Mouse (Mus musculus) MEL (cell line): ENCODE measurements around the gene Ccdc92b. TPM values are rescaled to one million over a fixed set of nuclear protein-coding genes. Genes with fewer than 3 reads are reported as not detected.

Experiments
- DNase-seq: peaks from one replicate; pipeline ENCODE4 v3.0.0; 2011; ENCODE audit warnings: low read depth, low spot score
- H3K27ac ChIP-seq: 2 replicates; pipeline ENCODE4 v1.5.1; 2012; ENCODE audit warnings: low read depth, mild to moderate bottlenecking, control low read depth, low read length, moderate library complexity; ENCODE audit not compliant: control insufficient read depth
- H3K27me3 ChIP-seq, 2 experiments: fragments of 150-350 bp in 1 of 2; sonication (generic) in 1 of 2; 2 replicates each; pipeline ENCODE4 v1.6.1; 2012; ENCODE audit warnings: low read length in 2 of 2, mild to moderate bottlenecking in 2 of 2, improper control_type of control experiment in 1 of 2, moderate library complexity in 1 of 2; ENCODE audit not compliant: insufficient read depth in 2 of 2, control insufficient read depth in 1 of 2
- H3K36me3 ChIP-seq, 2 experiments: 2 replicates each; pipeline ENCODE4 v1.6.1; 2012 to 2014; ENCODE audit warnings: low read length in 2 of 2, improper control_type of control experiment in 1 of 2, inconsistent platforms in 1 of 2, mild to moderate bottlenecking in 1 of 2; ENCODE audit not compliant: insufficient read depth in 2 of 2, control insufficient read depth in 1 of 2
- H3K4me1 ChIP-seq, 2 experiments: fragments of 150-350 bp in 1 of 2; sonication (generic) in 1 of 2; 2 replicates each; pipeline ENCODE4 v1.6.1; 2012; ENCODE audit warnings: low read length in 2 of 2, improper control_type of control experiment in 1 of 2, mild to moderate bottlenecking in 1 of 2; ENCODE audit not compliant: insufficient read depth in 2 of 2, control insufficient read depth in 1 of 2
- H3K4me3 ChIP-seq, 2 experiments: fragments of 150-350 bp in 1 of 2; sonication (generic) in 1 of 2; 2 replicates each; pipeline ENCODE4 v1.5.1; 2012; ENCODE audit warnings: low read depth in 2 of 2, low read length in 2 of 2, mild to moderate bottlenecking in 2 of 2, moderate library complexity in 2 of 2, control low read depth in 1 of 2, improper control_type of control experiment in 1 of 2; ENCODE audit not compliant: control insufficient read depth in 1 of 2, insufficient read depth in 1 of 2
- H3K79me2 ChIP-seq: 2 replicates; pipeline ENCODE4 v1.6.1; 2012; ENCODE audit warnings: mild to moderate bottlenecking, low read length, moderate library complexity; ENCODE audit not compliant: control insufficient read depth, poor library complexity, insufficient read depth
- H3K9ac ChIP-seq: 2 replicates; pipeline ENCODE4 v1.6.1; 2012; ENCODE audit warnings: low read depth, mild to moderate bottlenecking, control low read depth, low read length, moderate library complexity; ENCODE audit not compliant: control insufficient read depth, poor library complexity, severe bottlenecking
- H3K9me3 ChIP-seq: fragments of 150-350 bp; sonication (generic); replicated peaks from 2 replicates; pipeline ENCODE4 v1.6.1; 2012; ENCODE audit warnings: mild to moderate bottlenecking, low read length, improper control_type of control experiment, moderate library complexity; ENCODE audit not compliant: insufficient read depth
- CHD1 ChIP-seq: IDR thresholded peaks from 2 replicates; pipeline ENCODE4 v1.6.1; 2012; ENCODE audit warnings: low read depth, mild to moderate bottlenecking, inconsistent platforms, low read length, improper control_type of control experiment
- CHD2 ChIP-seq: IDR thresholded peaks from 2 replicates; pipeline ENCODE4 v1.6.1; 2011; ENCODE audit warnings: low read length, improper control_type of control experiment
- CTCF ChIP-seq, 3 experiments: IDR thresholded peaks in 2 of 3; conservative IDR thresholded peaks in 1 of 3; 2 replicates each; pipeline ENCODE4 v1.5.1; 2011 to 2012; ENCODE audit warnings: low read length in 3 of 3, low read depth in 2 of 3, mild to moderate bottlenecking in 2 of 3, improper control_type of control experiment in 1 of 3, inconsistent platforms in 1 of 3, mixed read lengths in 1 of 3, moderate library complexity in 1 of 3; ENCODE audit not compliant: control insufficient read depth in 1 of 3, insufficient read depth in 1 of 3, poor library complexity in 1 of 3, severe bottlenecking in 1 of 3
- GATA1 ChIP-seq: IDR thresholded peaks from 2 replicates; pipeline ENCODE4 v1.6.1; 2011; ENCODE audit warnings: low read depth, low read length, improper control_type of control experiment
- JUND ChIP-seq: IDR thresholded peaks from 2 replicates; pipeline ENCODE4 v1.6.1; 2011; ENCODE audit warnings: low read depth, mild to moderate bottlenecking, improper control_type of control experiment, low read length
- KAT2A ChIP-seq: conservative IDR thresholded peaks from 2 replicates; pipeline ENCODE4 v1.6.1; 2012; ENCODE audit warnings: low read depth, low read length, improper control_type of control experiment, inconsistent platforms
- MAX ChIP-seq: IDR thresholded peaks from 2 replicates; pipeline ENCODE4 v1.6.1; 2011; ENCODE audit warnings: low read length, improper control_type of control experiment
- MEF2A ChIP-seq: IDR thresholded peaks from 2 replicates; pipeline ENCODE4 v1.6.1; 2014; ENCODE audit warnings: low read depth, mild to moderate bottlenecking, inconsistent platforms, low read length, improper control_type of control experiment; ENCODE audit not compliant: poor library complexity, insufficient replicate concordance, severe bottlenecking; ENCODE audit errors: extremely low read depth
- MYB ChIP-seq: IDR thresholded peaks from 2 replicates; pipeline ENCODE4 v1.6.1; 2011; ENCODE audit warnings: mild to moderate bottlenecking, low read depth, low read length, improper control_type of control experiment
- MYC ChIP-seq: IDR thresholded peaks from 2 replicates; pipeline ENCODE4 v1.6.1; 2011; ENCODE audit warnings: low read depth, mild to moderate bottlenecking, low read length, improper control_type of control experiment, moderate library complexity
- NELFE ChIP-seq: IDR thresholded peaks from 2 replicates; pipeline ENCODE4 v1.6.1; 2011; ENCODE audit warnings: low read depth, low read length, improper control_type of control experiment
- NRF1 ChIP-seq: IDR thresholded peaks from 2 replicates; pipeline ENCODE4 v1.6.1; 2014; ENCODE audit warnings: low read depth, mild to moderate bottlenecking, inconsistent platforms, low read length, improper control_type of control experiment, moderate library complexity; ENCODE audit not compliant: poor library complexity, insufficient read depth, severe bottlenecking
- POLR2A ChIP-seq, 2 experiments: IDR thresholded peaks; 2 replicates each; pipeline ENCODE4 v1.6.1; 2011 to 2012; ENCODE audit warnings: low read length in 2 of 2, mild to moderate bottlenecking in 2 of 2, control low read depth in 1 of 2, improper control_type of control experiment in 1 of 2, low read depth in 1 of 2, moderate library complexity in 1 of 2; ENCODE audit not compliant: control insufficient read depth in 1 of 2, insufficient read depth in 1 of 2, poor library complexity in 1 of 2
- POLR2AphosphoS2 ChIP-seq: IDR thresholded peaks from 2 replicates; pipeline ENCODE4 v1.6.1; 2011; ENCODE audit warnings: low read length, improper control_type of control experiment
- POLR2AphosphoS5 ChIP-seq: IDR thresholded peaks from 2 replicates; pipeline ENCODE4 v1.6.1; 2012; ENCODE audit warnings: low read depth, borderline replicate concordance, mild to moderate bottlenecking, inconsistent platforms, low read length, moderate library complexity, mixed read lengths
- RAD21 ChIP-seq: IDR thresholded peaks from 2 replicates; pipeline ENCODE4 v1.6.1; 2011; ENCODE audit warnings: mild to moderate bottlenecking, low read depth, low read length, improper control_type of control experiment
- RCOR1 ChIP-seq: IDR thresholded peaks from 2 replicates; pipeline ENCODE4 v1.6.1; 2012; ENCODE audit warnings: low read depth, mild to moderate bottlenecking, inconsistent platforms, low read length, improper control_type of control experiment
- SIN3A ChIP-seq: IDR thresholded peaks from 2 replicates; pipeline ENCODE4 v1.6.1; 2012; ENCODE audit warnings: low read length, improper control_type of control experiment, inconsistent platforms
- TAL1 ChIP-seq: IDR thresholded peaks from 2 replicates; pipeline ENCODE4 v1.6.1; 2012; ENCODE audit warnings: mild to moderate bottlenecking, inconsistent platforms, low read length, moderate library complexity, mixed read lengths
- TCF12 ChIP-seq: IDR thresholded peaks from 2 replicates; pipeline ENCODE4 v1.6.1; 2014; ENCODE audit warnings: low read depth, mild to moderate bottlenecking, inconsistent platforms, low read length, improper control_type of control experiment, moderate library complexity
- UBTF ChIP-seq: IDR thresholded peaks from 2 replicates; pipeline ENCODE4 v1.6.1; 2012; ENCODE audit warnings: low read depth, mild to moderate bottlenecking, inconsistent platforms, low read length, improper control_type of control experiment, moderate library complexity, borderline replicate concordance; ENCODE audit not compliant: insufficient read depth
- USF1 ChIP-seq: IDR thresholded peaks from 2 replicates; pipeline ENCODE4 v1.6.1; 2014; ENCODE audit warnings: low read depth, mild to moderate bottlenecking, inconsistent platforms, low read length, improper control_type of control experiment, moderate library complexity
- USF2 ChIP-seq, 2 experiments: IDR thresholded peaks; 2 replicates each; pipeline ENCODE4 v1.6.1; 2011 to 2012; ENCODE audit warnings: improper control_type of control experiment in 2 of 2, low read length in 2 of 2, borderline replicate concordance in 1 of 2, inconsistent platforms in 1 of 2, low read depth in 1 of 2, mild to moderate bottlenecking in 1 of 2; ENCODE audit not compliant: insufficient read depth in 1 of 2
- ZC3H11A ChIP-seq: IDR thresholded peaks from 2 replicates; pipeline ENCODE4 v1.6.1; 2012; ENCODE audit warnings: low read depth, mild to moderate bottlenecking, inconsistent platforms, low read length, improper control_type of control experiment
- ZKSCAN1 ChIP-seq: IDR thresholded peaks from 2 replicates; pipeline ENCODE4 v1.6.1; 2012; ENCODE audit warnings: low read depth, mild to moderate bottlenecking, inconsistent platforms, low read length, improper control_type of control experiment, moderate library complexity
- ZMIZ1 ChIP-seq: IDR thresholded peaks from 2 replicates; pipeline ENCODE4 v1.6.1; 2012; ENCODE audit warnings: low read depth, mild to moderate bottlenecking, inconsistent platforms, low read length, improper control_type of control experiment, moderate library complexity
- ZNF384 ChIP-seq: IDR thresholded peaks from 2 replicates; pipeline ENCODE4 v1.6.1; 2012; ENCODE audit warnings: low read depth, mild to moderate bottlenecking, inconsistent platforms, low read length, improper control_type of control experiment
- polyA plus RNA-seq, 2 experiments: library from polyadenylated mRNA; stranded (reverse) in 1 of 2; unstranded in 1 of 2; fragments of >175 nt in 1 of 2; fragments of >200 nt in 1 of 2; gene quantifications; 2 replicates each; pipeline versions ENCODE4 v1.2.1 to v1.2.4; 2012; ENCODE audit warnings: low replicate concordance in 2 of 2, low read depth in 1 of 2; ENCODE audit not compliant: insufficient read length in 2 of 2, insufficient read depth in 1 of 2, missing spikeins in 1 of 2
- total RNA-seq: library from RNA; depleted of rRNA; stranded (reverse); fragments of 300-350 nt; gene quantifications from 2 replicates; pipeline ENCODE4 v1.2.3, GENCODE M21; 2012

Ccdc92b gene
- total and polyA plus RNA-seq, 3 experiments, result 0.12 to 1.3 TPM; not detected in 1

GRCm38 (mm10) chr11:74610545-74611176, 8.7 kb upstream of the Ccdc92b start, which contains the start of gene Rap1gap2:
Gene Rap1gap2 (minus strand): TSS chr11:74610915.
- no peaks in the 10 kb centered on the region for H3K9me3 ChIP-seq
- H3K4me1 ChIP-seq, result no peaks in the 10 kb centered on the region
- TF ChIP-seq GATA1 (no peak), USF1 (no peak), NELFE (no peak), JUND (no peak), CTCF (IDR thresholded peaks at IDR 0.05 in 2 of 3, conservative IDR thresholded peaks at IDR 0.05 in 1 of 3; ENCODE audit: control insufficient read depth in 1 of 3, insufficient read depth in 1 of 3, low read depth in 2 of 3, low read length in 3 of 3, poor library complexity in 1 of 3, severe bottlenecking in 1 of 3) (no peak), SIN3A (no peak), MYB (no peak), TCF12 (no peak), RAD21 (no peak), CHD2 (no peak), UBTF (no peak), MYC (no peak), RCOR1 (no peak), KAT2A (no peak), ZKSCAN1 (no peak), TAL1 (no peak), NRF1 (no peak), ZMIZ1 (no peak), MAX (no peak), USF2 (IDR thresholded peaks at IDR 0.05; ENCODE audit: borderline replicate concordance in 1 of 2, insufficient read depth in 1 of 2, low read depth in 1 of 2, low read length in 2 of 2) (no peak)
- H3K9ac ChIP-seq, result no peak within 1 kb of the TSS
- no peak within 1 kb of the TSS for H3K4me3 ChIP-seq
- no peak within 1 kb of the TSS for H3K27ac ChIP-seq
- H3K27me3 ChIP-seq, result peaks cover 0 to 8% of the 10 kb centered on the region in 2 experiments
- H3K79me2 ChIP-seq, result no peaks in the 10 kb centered on the region
- no peak for DNase-seq
- H3K36me3 ChIP-seq, result no peaks in the 10 kb centered on the region

GRCm38 (mm10) chr11:74611437-74611836, 8.0 kb upstream of the Ccdc92b start:
- Histone ChIP-seq H3K79me2 (no peaks in the 10 kb centered on the region), H3K9me3 (no peaks in the 10 kb centered on the region), H3K36me3 (no peaks in the 10 kb centered on the region), H3K4me3 (no peak overlapping the region), H3K4me1 (no peaks in the 10 kb centered on the region), H3K27ac (no peak overlapping the region), H3K9ac (no peak overlapping the region), H3K27me3 (peaks cover 0 to 8% of the 10 kb centered on the region in 2 experiments; a peak in 3 of 4 replicates)
- no peak for TF ChIP-seq CTCF (IDR thresholded peaks at IDR 0.05 in 2 of 3, conservative IDR thresholded peaks at IDR 0.05 in 1 of 3; ENCODE audit: control insufficient read depth in 1 of 3, insufficient read depth in 1 of 3, low read depth in 2 of 3, low read length in 3 of 3, poor library complexity in 1 of 3, severe bottlenecking in 1 of 3)
- TF ChIP-seq MAX, result no peak
- TF ChIP-seq ZMIZ1, result no peak
- no peak for TF ChIP-seq UBTF
- TF ChIP-seq POLR2AphosphoS2, result no peak
- TF ChIP-seq MEF2A, result no peak
- no peak for TF ChIP-seq CHD1
- no peak for TF ChIP-seq MYB
- TF ChIP-seq ZC3H11A, result no peak
- TF ChIP-seq ZKSCAN1, result no peak
- no peak for TF ChIP-seq POLR2AphosphoS5
- TF ChIP-seq POLR2A (IDR thresholded peaks at IDR 0.05; ENCODE audit: control insufficient read depth in 1 of 2, insufficient read depth in 1 of 2, low read depth in 1 of 2, low read length in 2 of 2, poor library complexity in 1 of 2), result no peak
- no peak for TF ChIP-seq CHD2
- no peak for TF ChIP-seq ZNF384
- no peak for TF ChIP-seq TAL1
- TF ChIP-seq SIN3A, result no peak
- DNase-seq, result no peak
